Mouse (Mus musculus): ENCODE data around the gene Ulk4. TPM values are rescaled to one million over a fixed set of nuclear protein-coding genes. Genes with fewer than 3 reads are reported as not detected.

The Ulk4 gene
- total and polyA plus RNA-seq, 3 experiments: 0.18 to 2.3 (median 0.30) TPM

GRCm38 (mm10) chr9:121020360-121020759 is 256.6 kb downstream of the Ulk4 start:
- Histone ChIP-seq H3K27me3 (ENCODE audit: control insufficient read depth, insufficient read depth, low read length) (no peaks in the 10 kb centered on the region), H3K4me3 (no peak overlapping the region), H3K27ac (no peak overlapping the region), H3K79me2 (replicated peaks; ENCODE audit: control insufficient read depth, insufficient read depth, low read length) (no peaks in the 10 kb centered on the region), H3K4me1 (ENCODE audit: control insufficient read depth, insufficient read depth, low read length) (no peaks in the 10 kb centered on the region), H3K9ac (ENCODE audit: low read depth, low read length) (no peak overlapping the region), H3K36me3 (ENCODE audit: control insufficient read depth, insufficient read depth, low read length) (no peaks in the 10 kb centered on the region)
- 94% methylated on average over 11 of the region's 11 CpGs for WGBS
- DNase-seq: no peak
- no peak for TF ChIP-seq POLR2A (IDR thresholded peaks at IDR 0.05; ENCODE audit: insufficient read depth, low read depth, low read length)
- no peak for TF ChIP-seq EP300 (IDR thresholded peaks at IDR 0.05; ENCODE audit: insufficient read depth, low read depth, low read length)
- TF ChIP-seq CTCF (IDR thresholded peaks at IDR 0.05): no peak
- intact Hi-C loops (cut with DNase I): no loop called here

- intact Hi-C loops (cut with DNase I): no loop called here
- H3K27ac ChIP-seq: no peak overlapping the region
- TF ChIP-seq POLR2A (IDR thresholded peaks at IDR 0.05; ENCODE audit: insufficient read depth, low read depth, low read length) (no peak), EP300 (IDR thresholded peaks at IDR 0.05; ENCODE audit: insufficient read depth, low read depth, low read length) (no peak)
These were observed 257.1 kb downstream of the Ulk4 start for GRCm38 (mm10) chr9:121019932-121020331.

GRCm38 (mm10) chr9:121018524-121019315 is 258.3 kb downstream of the Ulk4 start:
- intact Hi-C loops (cut with DNase I): no loop called here
- DNase-seq: no peak

More at GRCm38 (mm10) chr9:121019932-121020331, 257.1 kb downstream of the Ulk4 start:
- no peak overlapping the region for H3K4me3 ChIP-seq
- WGBS: 91% methylated on average over 13 of the region's 13 CpGs
- H3K36me3 ChIP-seq (ENCODE audit: control insufficient read depth, insufficient read depth, low read length): no peaks in the 10 kb centered on the region
- no peak overlapping the region for H3K9ac ChIP-seq (ENCODE audit: low read depth, low read length)
- no peaks in the 10 kb centered on the region for H3K27me3 ChIP-seq (ENCODE audit: control insufficient read depth, insufficient read depth, low read length)
- no peaks in the 10 kb centered on the region for H3K79me2 ChIP-seq (replicated peaks; ENCODE audit: control insufficient read depth, insufficient read depth, low read length)
- H3K4me1 ChIP-seq (ENCODE audit: control insufficient read depth, insufficient read depth, low read length): no peaks in the 10 kb centered on the region
- no peak for DNase-seq

GRCm38 (mm10) chr9:121015810-121016502 is 261.0 kb downstream of the Ulk4 start:
- H3K27ac ChIP-seq: no peak overlapping the region
- WGBS: 78% methylated on average over 11 of the region's 11 CpGs
- H3K9ac ChIP-seq (ENCODE audit: low read depth, low read length): no peak overlapping the region
- TF ChIP-seq POLR2A (IDR thresholded peaks at IDR 0.05; ENCODE audit: insufficient read depth, low read depth, low read length): no peak
- TF ChIP-seq EP300 (IDR thresholded peaks at IDR 0.05; ENCODE audit: insufficient read depth, low read depth, low read length): no peak
- no peak for TF ChIP-seq CTCF (IDR thresholded peaks at IDR 0.05)
- DNase-seq: no peak
- H3K4me3 ChIP-seq: no peak overlapping the region
- no peaks in the 10 kb centered on the region for H3K36me3 ChIP-seq (ENCODE audit: control insufficient read depth, insufficient read depth, low read length)
- no peaks in the 10 kb centered on the region for H3K79me2 ChIP-seq (replicated peaks; ENCODE audit: control insufficient read depth, insufficient read depth, low read length)
- H3K4me1 ChIP-seq (ENCODE audit: control insufficient read depth, insufficient read depth, low read length): no peaks in the 10 kb centered on the region
- intact Hi-C loops (cut with DNase I): no loop called here
- H3K27me3 ChIP-seq (ENCODE audit: control insufficient read depth, insufficient read depth, low read length): no peaks in the 10 kb centered on the region

More at GRCm38 (mm10) chr9:121018524-121019315, 258.3 kb downstream of the Ulk4 start:
- no peaks in the 10 kb centered on the region for H3K4me1 ChIP-seq (ENCODE audit: control insufficient read depth, insufficient read depth, low read length)
- no peak overlapping the region for H3K4me3 ChIP-seq
- no peak overlapping the region for H3K27ac ChIP-seq
- TF ChIP-seq EP300 (IDR thresholded peaks at IDR 0.05; ENCODE audit: insufficient read depth, low read depth, low read length): no peak
- no peak for TF ChIP-seq POLR2A (IDR thresholded peaks at IDR 0.05; ENCODE audit: insufficient read depth, low read depth, low read length)
- TF ChIP-seq CTCF (IDR thresholded peaks at IDR 0.05): no peak
- H3K9ac ChIP-seq (ENCODE audit: low read depth, low read length): no peak overlapping the region
- H3K36me3 ChIP-seq (ENCODE audit: control insufficient read depth, insufficient read depth, low read length): no peaks in the 10 kb centered on the region
- H3K79me2 ChIP-seq (replicated peaks; ENCODE audit: control insufficient read depth, insufficient read depth, low read length): no peaks in the 10 kb centered on the region
- WGBS: 91% methylated on average over 2 of the region's 2 CpGs
- H3K27me3 ChIP-seq (ENCODE audit: control insufficient read depth, insufficient read depth, low read length): no peaks in the 10 kb centered on the region

- 49% methylated on average over 4 of the region's 4 CpGs for WGBS
These were observed 265.5 kb downstream of the Ulk4 start for GRCm38 (mm10) chr9:121011540-121011939.

GRCm38 (mm10) chr9:121010544-121010943 is 266.5 kb downstream of the Ulk4 start:
- intact Hi-C loops (cut with DNase I): no loop called here
- no peak for DNase-seq
- H3K4me1 ChIP-seq (ENCODE audit: control insufficient read depth, insufficient read depth, low read length): no peaks in the 10 kb centered on the region
- H3K79me2 ChIP-seq (replicated peaks; ENCODE audit: control insufficient read depth, insufficient read depth, low read length): no peaks in the 10 kb centered on the region
- no peaks in the 10 kb centered on the region for H3K27me3 ChIP-seq (ENCODE audit: control insufficient read depth, insufficient read depth, low read length)
- no peaks in the 10 kb centered on the region for H3K36me3 ChIP-seq (ENCODE audit: control insufficient read depth, insufficient read depth, low read length)
- TF ChIP-seq EP300 (IDR thresholded peaks at IDR 0.05; ENCODE audit: insufficient read depth, low read depth, low read length): no peak
- TF ChIP-seq CTCF (IDR thresholded peaks at IDR 0.05): no peak
- TF ChIP-seq POLR2A (IDR thresholded peaks at IDR 0.05; ENCODE audit: insufficient read depth, low read depth, low read length): no peak
- H3K27ac ChIP-seq: no peak overlapping the region
- H3K9ac ChIP-seq (ENCODE audit: low read depth, low read length): no peak overlapping the region
- H3K4me3 ChIP-seq: no peak overlapping the region
- WGBS: 67% methylated on average over 3 of the region's 3 CpGs

More at GRCm38 (mm10) chr9:121011540-121011939, 265.5 kb downstream of the Ulk4 start:
- no peak for DNase-seq
- no peak overlapping the region for H3K9ac ChIP-seq (ENCODE audit: low read depth, low read length)
- intact Hi-C loops (cut with DNase I): no loop called here
- no peak for TF ChIP-seq CTCF (IDR thresholded peaks at IDR 0.05)
- TF ChIP-seq EP300 (IDR thresholded peaks at IDR 0.05; ENCODE audit: insufficient read depth, low read depth, low read length): no peak
- TF ChIP-seq POLR2A (IDR thresholded peaks at IDR 0.05; ENCODE audit: insufficient read depth, low read depth, low read length): no peak
- no peaks in the 10 kb centered on the region for H3K4me1 ChIP-seq (ENCODE audit: control insufficient read depth, insufficient read depth, low read length)
- H3K27me3 ChIP-seq (ENCODE audit: control insufficient read depth, insufficient read depth, low read length): no peaks in the 10 kb centered on the region
- no peaks in the 10 kb centered on the region for H3K36me3 ChIP-seq (ENCODE audit: control insufficient read depth, insufficient read depth, low read length)
- no peak overlapping the region for H3K27ac ChIP-seq
- no peak overlapping the region for H3K4me3 ChIP-seq
- H3K79me2 ChIP-seq (replicated peaks; ENCODE audit: control insufficient read depth, insufficient read depth, low read length): no peaks in the 10 kb centered on the region
